Mouse (Mus musculus): Measurements from ENCODE around the gene Secisbp2l.

DNA sequence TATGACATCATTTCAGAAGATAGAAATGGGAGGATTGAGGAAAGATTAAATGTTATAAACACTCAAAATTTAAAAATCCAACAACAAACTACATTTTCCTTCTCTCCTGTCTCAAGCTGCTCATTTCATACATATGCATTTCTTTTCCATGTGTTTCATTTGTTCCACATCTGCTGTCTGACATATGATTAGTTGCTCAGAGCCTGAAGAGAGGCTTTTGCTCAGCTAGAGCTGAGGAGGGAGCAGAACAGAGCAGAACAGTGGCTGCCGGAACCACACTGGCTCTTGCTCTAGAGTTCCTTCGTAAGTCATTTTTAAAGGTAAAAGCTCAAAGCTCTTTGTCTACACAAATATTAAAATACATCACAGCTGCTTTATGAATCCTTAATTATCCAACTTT is 33.3 kb downstream of the Secisbp2l start:
- TF ChIP-seq GATA1 (IDR thresholded peaks at IDR 0.05; ENCODE audit: borderline replicate concordance, low read length) = no peak
- no peak for TF ChIP-seq FLI1 (IDR thresholded peaks at IDR 0.05; ENCODE audit: low read length)
